Mouse (Mus musculus) kidney, embryonic 14.5 days (tissue): ENCODE results near the gene Fam57b. TPM values are rescaled to one million over a fixed set of nuclear protein-coding genes. Genes with fewer than 3 reads are reported as not detected.
A peak's percentile ranks its signal among the peaks of the same experiment; 100 is the strongest.

ENCODE experiments used
- ATAC-seq: fragments of 200-750 bp; cut with Nextera tagmentation; 2 replicates; pipeline ENCODE4 v1.8.0; 2017; ENCODE audit warnings: moderate number of reproducible peaks, mild to moderate bottlenecking, moderate TSS enrichment, moderate library complexity; ENCODE audit not compliant: low FRiP score, low TSS enrichment
- H3K27ac ChIP-seq: fragments of 300-500 bp; sonication (generic); 2 replicates; pipeline ENCODE4 v1.5.1; 2014; ENCODE audit warnings: low read depth, mild to moderate bottlenecking, low read length, moderate library complexity, mixed read lengths
- H3K27me3 ChIP-seq: fragments of 300-500 bp; sonication (generic); 2 replicates; pipeline ENCODE4 v1.6.1; 2014; ENCODE audit warnings: mild to moderate bottlenecking, low read length; ENCODE audit not compliant: control insufficient read depth, insufficient read depth
- H3K36me3 ChIP-seq: fragments of 300-500 bp; sonication (generic); 2 replicates; pipeline ENCODE4 v1.6.1; 2014; ENCODE audit warnings: low read length, mixed read lengths; ENCODE audit not compliant: control insufficient read depth, insufficient read depth
- H3K4me1 ChIP-seq: fragments of 300-500 bp; sonication (generic); 2 replicates; pipeline ENCODE4 v1.6.1; 2014; ENCODE audit warnings: low read length, mixed read lengths; ENCODE audit not compliant: control insufficient read depth, insufficient read depth
- H3K4me2 ChIP-seq: fragments of 300-500 bp; sonication (generic); replicated peaks from 2 replicates; pipeline ENCODE4 v1.6.1; 2014; ENCODE audit warnings: low read depth, mild to moderate bottlenecking, low read length
- H3K4me3 ChIP-seq: fragments of 300-500 bp; sonication (generic); 2 replicates; pipeline ENCODE4 v1.5.1; 2014; ENCODE audit warnings: mild to moderate bottlenecking, low read length
- H3K9ac ChIP-seq: fragments of 300-500 bp; sonication (generic); 2 replicates; pipeline ENCODE4 v1.6.1; 2014; ENCODE audit warnings: low read depth, mild to moderate bottlenecking, low read length, moderate library complexity
- H3K9me3 ChIP-seq: fragments of 300-500 bp; sonication (generic); 2 replicates; pipeline ENCODE4 v1.6.1; 2016; ENCODE audit warnings: low read length; ENCODE audit not compliant: control insufficient read depth
- WGBS: fragments of 180-500 bp; shearing (Covaris S2); extraction: QIAGEN DNeasy Blood & Tissue Kit; methylation state at CpG from one replicate; pipeline ENCODE4 v1.1.7; 2014; 5-methylcytosine and 5-hydroxymethylcytosine counted together
- polyA plus RNA-seq: library from polyadenylated mRNA; unstranded; fragments of >200 nt; fragmentation: Nextera tagmentation; extraction: Ambion mirVana; gene quantifications from 2 replicates; pipeline ENCODE4 v1.2.1, GENCODE M21; 2014

Fam57b gene
- polyA plus RNA-seq, 1 experiment from 2014 or later, result 0.15 TPM

DNA sequence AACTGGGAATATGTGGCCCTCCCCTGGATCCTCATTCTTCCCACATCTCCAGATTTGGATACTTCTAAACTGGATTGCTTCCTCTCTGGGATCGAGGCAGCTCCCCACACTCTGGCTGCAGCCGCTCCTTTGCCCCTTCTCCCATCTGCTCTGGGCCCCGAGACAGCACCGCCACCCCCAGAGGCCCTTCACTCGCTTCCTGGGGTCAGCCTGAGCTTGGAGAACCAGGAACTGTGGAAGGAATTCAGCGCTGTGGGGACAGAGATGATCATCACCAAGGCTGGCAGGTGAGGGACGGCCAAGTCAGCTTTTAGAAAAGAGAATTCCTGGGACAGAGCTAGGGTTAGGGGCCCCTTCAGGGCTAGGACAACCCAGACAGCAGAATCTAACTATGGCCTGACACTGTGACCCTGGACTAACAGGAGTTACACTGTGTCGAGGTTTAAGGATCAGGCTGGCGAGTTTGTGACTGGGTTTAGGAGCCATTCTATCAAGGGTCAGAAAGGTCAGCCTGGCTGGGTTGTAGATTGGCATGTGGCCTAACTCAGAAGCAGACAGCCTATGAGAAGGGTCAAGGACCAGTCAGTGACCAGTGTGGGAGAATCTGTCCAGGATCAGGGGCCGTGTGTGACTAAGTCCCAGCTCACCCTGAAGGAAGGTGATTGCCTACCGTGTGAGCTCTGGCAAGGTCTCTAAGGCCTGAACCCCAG is 15.7 kb upstream of the Fam57b start:
- Histone ChIP-seq H3K27me3 (no peaks in the 10 kb centered on the region), H3K9ac (peak overlapping the region; percentile 47), H3K4me2 (peak overlapping the region; percentile 84), H3K4me3 (no peak overlapping the region; the same call in 1 of the 2 replicates), H3K36me3 (peaks cover 30% of the 10 kb centered on the region), H3K9me3 (no peaks in the 10 kb centered on the region), H3K4me1 (peaks cover 29% of the 10 kb centered on the region), H3K27ac (no peak overlapping the region)
- ATAC-seq, result no peak
- 27% methylated on average over 11 of the region's 11 CpGs for WGBS

DNA sequence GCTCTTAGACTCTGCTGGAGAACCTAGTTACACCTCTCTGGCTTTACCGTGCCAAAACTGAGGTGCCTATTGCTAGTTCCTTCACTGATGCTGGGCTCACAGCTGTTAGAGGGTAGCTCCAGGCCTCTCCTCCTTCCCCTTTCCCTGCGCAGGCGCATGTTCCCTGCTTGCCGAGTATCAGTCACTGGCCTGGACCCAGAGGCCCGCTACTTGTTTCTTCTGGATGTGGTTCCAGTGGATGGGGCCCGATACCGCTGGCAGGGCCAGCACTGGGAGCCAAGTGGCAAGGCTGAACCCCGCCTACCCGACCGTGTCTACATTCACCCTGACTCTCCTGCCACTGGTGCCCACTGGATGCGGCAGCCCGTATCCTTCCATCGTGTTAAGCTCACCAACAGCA is 14.8 kb upstream of the Fam57b start:
- no peaks in the 10 kb centered on the region for H3K9me3 ChIP-seq
- 0 out of 2 replicates have a peak overlapping the region, but pooled peaks have one; percentile 12 for H3K9ac ChIP-seq
- H3K4me2 ChIP-seq, result no peak overlapping the region
- H3K27ac ChIP-seq, result no peak overlapping the region
- peaks cover 24% of the 10 kb centered on the region for H3K4me1 ChIP-seq
- H3K27me3 ChIP-seq, result no peaks in the 10 kb centered on the region
- 66% methylated on average over 13 of the region's 13 CpGs for WGBS
- H3K36me3 ChIP-seq, result peaks cover 39% of the 10 kb centered on the region
- H3K4me3 ChIP-seq, result no peak overlapping the region
- no peak for ATAC-seq

DNA sequence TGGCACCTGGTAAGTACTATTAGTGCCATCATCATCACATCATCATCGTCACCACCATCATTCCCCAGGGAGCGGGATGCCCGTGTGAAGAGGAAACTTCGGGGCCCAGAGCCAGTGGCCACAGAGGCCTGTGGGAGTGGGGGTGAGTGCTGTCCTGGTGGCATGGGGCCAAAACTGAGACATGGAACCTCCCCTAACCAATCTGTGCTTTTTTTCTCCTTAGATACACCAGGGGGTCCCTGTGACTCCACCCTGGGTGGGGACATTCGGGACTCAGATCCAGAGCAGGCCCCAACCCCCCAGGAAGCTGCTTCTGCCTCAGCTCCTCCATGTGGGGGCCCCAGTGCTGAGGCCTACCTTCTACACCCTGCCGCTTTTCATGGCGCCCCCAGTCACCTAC is 13.0 kb upstream of the Fam57b start:
- Histone ChIP-seq H3K4me3 (no peak overlapping the region), H3K9me3 (no peaks in the 10 kb centered on the region), H3K36me3 (peaks cover 57% of the 10 kb centered on the region), H3K27ac (no peak overlapping the region), H3K27me3 (no peaks in the 10 kb centered on the region), H3K4me1 (peaks cover 18% of the 10 kb centered on the region), H3K9ac (no peak overlapping the region), H3K4me2 (no peak overlapping the region)
- no peak for ATAC-seq
- 52% methylated on average over 7 of the region's 7 CpGs for WGBS

DNA sequence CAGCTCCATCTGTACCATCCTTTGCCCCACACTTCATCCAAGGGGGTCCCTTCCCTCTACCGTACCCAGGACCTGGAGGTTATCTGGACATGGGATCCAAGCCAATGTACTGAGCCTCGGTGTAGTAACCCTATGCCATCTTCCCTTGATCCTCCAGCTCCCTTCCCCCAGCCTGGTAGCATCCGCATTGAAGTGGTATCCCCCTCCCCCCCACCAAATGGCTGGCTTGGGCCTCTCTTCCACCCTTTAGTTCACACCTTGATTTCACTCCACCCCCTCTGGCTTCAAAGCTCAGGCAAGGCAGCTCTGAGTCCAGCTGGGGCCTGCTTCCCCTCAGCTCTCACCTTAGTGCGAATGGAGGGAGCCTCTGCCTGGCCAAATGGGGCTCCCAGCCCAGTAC is 12.4 kb upstream of the Fam57b start:
- Histone ChIP-seq H3K4me3 (no peak overlapping the region), H3K4me2 (no peak overlapping the region), H3K9me3 (no peaks in the 10 kb centered on the region), H3K27me3 (no peaks in the 10 kb centered on the region), H3K9ac (no peak overlapping the region), H3K4me1 (peaks cover 13% of the 10 kb centered on the region), H3K36me3 (peaks cover 62% of the 10 kb centered on the region), H3K27ac (no peak overlapping the region)
- 31% methylated on average over 4 of the region's 4 CpGs for WGBS
- ATAC-seq, result no peak

DNA sequence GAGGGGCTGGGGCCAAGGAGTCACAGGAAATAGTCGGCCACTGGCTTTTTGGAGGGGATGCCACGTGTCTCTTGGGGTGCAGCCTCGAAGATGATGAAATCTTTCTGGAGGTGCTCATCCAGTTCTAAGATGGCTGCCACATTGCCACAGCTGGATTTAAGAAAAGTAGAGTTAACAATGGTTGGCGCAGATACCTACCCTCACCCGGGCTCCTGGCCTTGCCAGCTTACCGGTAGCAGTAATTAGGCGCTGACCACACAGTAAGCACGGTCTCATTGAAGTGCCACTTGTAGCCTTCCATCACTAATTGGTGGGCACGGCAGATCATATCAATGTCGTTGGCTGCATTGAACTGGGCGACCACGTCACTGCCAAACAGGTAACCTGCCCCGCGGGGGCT is 11.3 kb upstream of the Fam57b start:
- Histone ChIP-seq H3K36me3 (peaks cover 66% of the 10 kb centered on the region), H3K4me1 (peaks cover 13% of the 10 kb centered on the region), H3K9ac (no peak overlapping the region), H3K27me3 (no peaks in the 10 kb centered on the region), H3K9me3 (no peaks in the 10 kb centered on the region), H3K4me3 (no peak overlapping the region), H3K4me2 (no peak overlapping the region), H3K27ac (no peak overlapping the region)
- no peak for ATAC-seq
- 80% methylated on average over 14 of the region's 14 CpGs for WGBS

DNA sequence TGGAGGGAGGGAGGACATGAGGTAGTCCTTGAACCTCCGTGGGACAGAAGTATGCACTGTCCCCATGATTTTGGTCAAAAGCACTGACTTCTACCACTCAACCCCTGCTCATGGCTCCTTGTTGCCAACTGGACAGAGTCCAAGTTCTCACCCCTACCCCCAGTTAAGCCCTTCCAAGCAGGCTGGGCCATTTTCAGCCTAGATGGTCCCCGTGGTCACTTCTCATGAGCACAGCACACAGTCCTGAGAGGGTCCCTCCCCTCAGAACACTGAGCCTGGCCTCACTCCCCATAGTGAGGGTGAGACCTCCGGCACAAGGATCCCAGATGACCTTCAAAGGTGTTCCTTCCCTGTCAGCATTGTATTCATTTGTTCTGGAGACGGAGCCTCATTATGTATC is 8.3 kb upstream of the Fam57b start:
- Histone ChIP-seq H3K4me1 (peaks cover 8% of the 10 kb centered on the region), H3K36me3 (peaks cover 64% of the 10 kb centered on the region), H3K4me3 (no peak overlapping the region), H3K9me3 (no peaks in the 10 kb centered on the region), H3K27ac (no peak overlapping the region), H3K27me3 (no peaks in the 10 kb centered on the region), H3K9ac (no peak overlapping the region), H3K4me2 (no peak overlapping the region)
- no peak for ATAC-seq
- 89% methylated on average over 4 of the region's 4 CpGs for WGBS

DNA sequence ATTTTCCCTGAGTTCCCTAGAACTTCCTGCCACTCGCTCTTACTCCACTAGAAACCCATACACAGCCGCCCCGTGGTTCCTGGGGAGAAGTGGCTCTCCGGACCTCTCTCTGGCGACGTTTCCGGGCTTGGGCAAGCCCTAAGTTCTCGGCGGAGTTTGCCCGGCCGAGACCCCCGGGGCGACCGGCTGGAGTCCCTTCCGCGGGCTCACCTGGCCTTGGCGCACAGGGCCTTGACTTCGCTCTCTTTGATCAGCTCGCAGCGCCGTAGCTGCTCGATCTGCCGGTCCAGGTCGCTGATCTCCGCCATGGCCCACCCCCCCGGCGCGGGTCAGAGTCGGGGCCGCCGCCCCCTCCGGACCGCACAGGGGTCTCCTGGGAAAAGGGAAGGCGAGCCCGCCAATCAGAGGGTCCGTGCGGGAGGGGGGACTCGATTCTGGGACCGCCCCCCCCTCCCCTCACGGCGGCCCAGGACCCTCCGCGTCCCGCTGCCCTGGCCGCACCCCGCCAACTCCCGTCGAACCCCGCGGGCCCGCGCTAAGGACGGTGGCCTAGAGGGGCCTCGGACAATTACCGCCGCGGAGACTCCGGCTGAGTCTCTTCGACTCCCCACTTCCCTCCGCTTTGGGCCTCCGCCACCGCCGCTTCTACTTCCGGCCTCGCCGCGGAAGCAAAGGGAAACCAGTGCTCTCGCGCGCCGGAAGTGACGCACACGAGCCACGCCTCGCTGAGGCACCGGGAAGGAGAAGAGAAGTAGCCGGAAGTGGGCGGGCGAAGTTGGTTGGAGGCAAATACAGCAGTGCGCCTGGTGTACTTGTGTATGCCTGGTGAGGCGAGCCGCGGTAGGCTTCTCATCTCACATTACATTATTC is 5.4 kb upstream of the Fam57b start, which contains the start of gene Ppp4c:
TSS of gene Ppp4c (minus strand) at position 646 of the 870 bp plus-strand sequence.
- under 1% methylated on average over 60 of the region's 83 CpGs for WGBS
- no peaks in the 10 kb centered on the region for H3K27me3 ChIP-seq
- H3K27ac ChIP-seq, result peak within 1 kb of the TSS; percentile 98
- H3K9ac ChIP-seq, result peak within 1 kb of the TSS; percentile 94
- peak within 1 kb of the TSS; percentile 75 for H3K4me2 ChIP-seq
- H3K9me3 ChIP-seq, result no peaks in the 10 kb centered on the region
- peak within 1 kb of the TSS; percentile 96 for H3K4me3 ChIP-seq
- H3K4me1 ChIP-seq, result peaks cover 13% of the 10 kb centered on the region
- peak; percentile 95 for ATAC-seq
- peaks cover 64% of the 10 kb centered on the region for H3K36me3 ChIP-seq

DNA sequence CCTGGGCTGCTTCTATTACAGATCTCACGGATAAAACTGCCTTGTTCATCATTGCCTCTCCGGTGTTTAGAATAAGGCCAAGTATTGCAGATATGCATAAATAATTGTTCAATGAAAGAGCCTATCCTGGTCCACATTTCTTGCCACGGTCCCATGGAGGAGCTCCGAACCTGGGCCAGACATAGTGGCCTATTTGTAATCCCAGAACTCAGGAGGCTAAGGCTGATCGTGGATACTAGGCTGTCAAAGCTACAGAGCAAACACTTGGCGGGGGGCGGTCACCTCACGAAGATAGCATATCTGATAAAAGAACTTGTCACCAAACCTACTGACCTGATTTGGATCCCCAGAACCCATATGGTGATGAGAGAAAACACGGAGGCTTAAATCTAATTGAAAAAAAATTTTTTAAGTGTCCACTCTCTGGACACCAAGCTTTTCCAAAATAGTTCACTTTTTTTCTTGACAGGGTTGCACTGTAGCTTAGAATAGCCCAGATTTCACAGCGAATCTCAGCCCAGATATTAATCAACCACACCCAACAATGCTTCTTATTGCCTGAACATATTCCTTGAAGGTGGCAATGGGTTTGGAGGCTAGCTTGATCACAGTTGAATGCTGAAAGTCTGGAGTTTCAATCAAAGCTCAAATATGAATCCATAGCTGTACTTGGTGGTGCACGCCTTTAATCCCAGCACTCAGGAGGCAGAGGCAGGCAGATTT is 4.6 kb upstream of the Fam57b start:
- H3K9ac ChIP-seq, result peak overlapping the region; percentile 94; the same call in 1 of the 2 replicates
- 25% methylated on average over 11 of the region's 11 CpGs for WGBS
- peak overlapping the region; percentile 98 for H3K27ac ChIP-seq
- no peaks in the 10 kb centered on the region for H3K27me3 ChIP-seq
- peak overlapping the region; percentile 49 for H3K4me2 ChIP-seq
- peaks cover 20% of the 10 kb centered on the region for H3K4me1 ChIP-seq
- H3K9me3 ChIP-seq, result no peaks in the 10 kb centered on the region
- H3K36me3 ChIP-seq, result peaks cover 62% of the 10 kb centered on the region
- H3K4me3 ChIP-seq, result peak overlapping the region; percentile 96
- peak; percentile 18; the same call in 1 of the 2 replicates for ATAC-seq
